Mouse (Mus musculus) MEL (cell line): ENCODE measurements at regions not wholly inside any gene's neighbourhood (a gene's known extent, or its start where the extent isn't known, plus 50 kb on each side); places are given as distances from the start of the nearest gene placed in this dataset.

Experiments
- CTCF ChIP-seq, 3 experiments: IDR thresholded peaks in 2 of 3; conservative IDR thresholded peaks in 1 of 3; 2 replicates each; pipeline ENCODE4 v1.5.1; 2011 to 2012; ENCODE audit warnings: low read length in 3 of 3, low read depth in 2 of 3, mild to moderate bottlenecking in 2 of 3, improper control_type of control experiment in 1 of 3, inconsistent platforms in 1 of 3, mixed read lengths in 1 of 3, moderate library complexity in 1 of 3; ENCODE audit not compliant: control insufficient read depth in 1 of 3, insufficient read depth in 1 of 3, poor library complexity in 1 of 3, severe bottlenecking in 1 of 3
- ELF1 ChIP-seq: IDR thresholded peaks from 2 replicates; pipeline ENCODE4 v1.6.1; 2014; ENCODE audit warnings: low read depth, mild to moderate bottlenecking, inconsistent platforms, low read length, improper control_type of control experiment, moderate library complexity
- GATA1 ChIP-seq: IDR thresholded peaks from 2 replicates; pipeline ENCODE4 v1.6.1; 2011; ENCODE audit warnings: low read depth, low read length, improper control_type of control experiment
- POLR2A ChIP-seq, 2 experiments: IDR thresholded peaks; 2 replicates each; pipeline ENCODE4 v1.6.1; 2011 to 2012; ENCODE audit warnings: low read length in 2 of 2, mild to moderate bottlenecking in 2 of 2, control low read depth in 1 of 2, improper control_type of control experiment in 1 of 2, low read depth in 1 of 2, moderate library complexity in 1 of 2; ENCODE audit not compliant: control insufficient read depth in 1 of 2, insufficient read depth in 1 of 2, poor library complexity in 1 of 2
- RAD21 ChIP-seq: IDR thresholded peaks from 2 replicates; pipeline ENCODE4 v1.6.1; 2011; ENCODE audit warnings: mild to moderate bottlenecking, low read depth, low read length, improper control_type of control experiment
- TBP ChIP-seq: IDR thresholded peaks from 2 replicates; pipeline ENCODE4 v1.8.0; 2011; ENCODE audit warnings: low read depth, low read length, improper control_type of control experiment
- ZNF384 ChIP-seq: IDR thresholded peaks from 2 replicates; pipeline ENCODE4 v1.6.1; 2012; ENCODE audit warnings: low read depth, mild to moderate bottlenecking, inconsistent platforms, low read length, improper control_type of control experiment

- TF ChIP-seq ZNF384 (no peak), RAD21 (peak; percentile 61), GATA1 (no peak), CTCF (IDR thresholded peaks at IDR 0.05 in 2 of 3, conservative IDR thresholded peaks at IDR 0.05 in 1 of 3; ENCODE audit: control insufficient read depth in 1 of 3, insufficient read depth in 1 of 3, low read depth in 2 of 3, low read length in 3 of 3, poor library complexity in 1 of 3, severe bottlenecking in 1 of 3) (peak; percentile 38 to 64 (median 39)), ELF1 (no peak), TBP (no peak), POLR2A (IDR thresholded peaks at IDR 0.05; ENCODE audit: control insufficient read depth in 1 of 2, insufficient read depth in 1 of 2, low read depth in 1 of 2, low read length in 2 of 2, poor library complexity in 1 of 2) (no peak)
Measured at GRCm38 (mm10) chr13:37541674-37542073, 196.7 kb downstream of the Ly86 start.
